Mouse (Mus musculus) spleen, adult 10 weeks (tissue): Measurements from ENCODE around the gene Nxpe3. TPM values are rescaled to one million over a fixed set of nuclear protein-coding genes. Genes with fewer than 3 reads are reported as not detected.

Experiments used
- polyA plus RNA-seq: library from polyadenylated mRNA; stranded (reverse); fragments of 350-450 nt; fragmentation: Illumina TruSeq; extraction: RNeasy Lipid Tissue Mini Kit (QIAGEN cat#74804); gene quantifications from one replicate; pipeline ENCODE4 v1.2.3, GENCODE M21; 2015; ENCODE audit warnings: low replicate concordance; ENCODE audit not compliant: insufficient read depth

Nxpe3 gene
- 23.4 TPM for polyA plus RNA-seq

DNA sequence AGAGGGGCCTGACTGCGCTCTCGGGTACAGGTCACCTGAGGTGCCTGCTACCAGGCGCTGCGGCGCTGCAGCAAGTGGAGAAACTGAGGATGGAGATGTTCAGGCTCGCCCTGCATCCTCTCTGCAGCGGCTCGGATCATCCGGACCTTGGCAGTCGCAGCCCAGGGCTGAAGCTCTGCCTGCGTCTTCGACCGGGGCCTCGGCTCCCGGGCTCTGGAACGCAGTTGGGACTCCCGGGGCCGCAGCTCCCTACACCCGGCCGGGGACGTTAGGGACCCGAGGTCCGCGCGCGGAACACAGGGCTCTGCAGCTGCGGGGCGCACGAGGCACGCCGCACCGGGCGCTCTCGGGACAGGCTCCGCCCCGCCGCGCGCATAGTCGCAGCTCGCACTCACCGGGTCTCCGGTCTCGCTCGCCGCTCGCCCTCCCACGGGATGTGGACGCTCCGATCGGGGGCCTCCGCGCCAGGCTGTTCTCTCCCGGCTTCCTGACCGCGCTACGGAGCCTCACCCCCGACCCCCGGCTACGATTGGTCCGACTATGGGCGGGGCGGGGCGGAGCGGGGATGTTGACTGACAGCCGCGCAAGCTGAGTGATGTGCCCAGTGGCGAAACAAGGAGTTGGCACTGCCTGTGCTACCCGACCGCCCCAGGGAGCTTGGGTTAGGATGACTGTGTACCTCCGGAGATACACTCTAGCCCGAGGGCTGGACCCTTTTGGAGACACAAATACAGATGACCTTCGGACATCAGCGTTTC lies at the start of gene Nxpe3:
Nxpe3 (minus strand) TSS at position 393 of the 758 bp plus-strand sequence.

GRCm38 (mm10) chr16:55934453-55935037 lies 39.5 kb upstream of the Nxpe3 start, which contains the start of gene Cep97:
Cep97 (minus strand) TSS chr16:55934855.

GRCm38 (mm10) chr16:55838510-55839474 lies 56.3 kb downstream of the Nxpe3 start, which contains the start of gene Nfkbiz:
Nfkbiz (minus strand) TSS chr16:55838899.

Other genes starting within 250 kb of the Nxpe3 start
- 27.1 TPM for gene Nfkbiz, start 56.4 kb downstream of the Nxpe3 start, polyA plus RNA-seq
- 22.4 TPM for gene Cep97, start 39.6 kb upstream of the Nxpe3 start, polyA plus RNA-seq
- gene Rpl24, start 71.0 kb upstream of the Nxpe3 start, polyA plus RNA-seq: 1,312 TPM
- gene Zbtb11, start 78.6 kb upstream of the Nxpe3 start, polyA plus RNA-seq: 41.9 TPM
- 196 TPM for gene Pcnp, start 134.5 kb upstream of the Nxpe3 start, polyA plus RNA-seq
- gene Trmt10c, start 142.5 kb upstream of the Nxpe3 start, polyA plus RNA-seq: 29.0 TPM
- 65.8 TPM for gene Senp7, start 153.1 kb upstream of the Nxpe3 start, polyA plus RNA-seq